Mouse (Mus musculus) bone marrow, adult 2 months (tissue): ENCODE measurements around the gene Ms4a1.
"Not testable (repeated sequence)": the region's sequence is repeated elsewhere in the genome, so short reads cannot be mapped to it uniquely, and the experiment has no call there.

Source experiments
- CTCF ChIP-seq: fragments of 200-500 bp; IDR thresholded peaks from 2 replicates; pipeline ENCODE4 v1.5.1; 2011; ENCODE audit warnings: low read length, control low read depth; ENCODE audit not compliant: control insufficient read depth, insufficient read depth
- POLR2A ChIP-seq: fragments of 200-500 bp; IDR thresholded peaks from 2 replicates; pipeline ENCODE4 v1.6.1; 2011; ENCODE audit warnings: low read depth, mild to moderate bottlenecking, control low read depth, low read length, borderline replicate concordance; ENCODE audit not compliant: control insufficient read depth

DNA sequence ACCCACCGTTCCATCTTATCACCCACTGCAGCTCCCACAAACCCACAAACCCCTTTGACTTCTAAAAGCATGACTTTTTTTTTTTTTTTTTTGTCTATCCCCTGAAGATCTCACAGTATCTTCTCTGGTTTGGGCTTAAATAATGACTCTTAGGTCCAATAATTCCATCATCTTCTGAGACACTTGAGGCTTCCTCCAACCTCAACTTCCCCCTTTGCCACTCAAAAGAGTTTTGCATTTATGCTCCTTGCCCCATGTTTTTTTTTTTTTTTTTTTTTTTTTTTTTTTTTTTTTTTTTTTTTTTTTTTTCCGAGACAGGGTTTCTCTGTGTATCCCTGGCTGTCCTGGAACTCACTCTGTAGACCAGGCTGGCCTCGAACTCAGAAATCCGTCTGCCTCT, 3.1 kb downstream of the Ms4a1 start:
- TF ChIP-seq CTCF, POLR2A: not testable (repeated sequence)
